25 mouse cellular contexts compared by ENCODE assay signal in genomic region chr11:101588868-101589267, GRCm38 (mm10). TPM values are rescaled to one million over a fixed set of nuclear protein-coding genes. Genes with fewer than 3 reads are reported as not detected.
DNase-seq lines count a peak whose midpoint lies in the region; ATAC-seq and TF ChIP-seq lines count a peak whose summit lies in the region.
"Had no signal": no experiment of that assay in that cellular context is flagged by ENCODE, and none has a peak within 500 bp of the region (broad histone marks: within the 10 kb centered on the region; RNA-seq: fewer than 3 reads in every experiment).

No protein-coding gene starts in this region.

- H3K36me3 ChIP-seq in kidney, embryonic 15.5 days = peaks cover 5% of the 10 kb centered on the region; the same call in 1 of the 2 replicates
- peaks cover 67% of the 10 kb centered on the region for H3K36me3 ChIP-seq in megakaryocyte, embryonic 14.5 days (replicated peaks; ENCODE audit: low read length)
- H3K36me3 ChIP-seq in intestine, postnatal 0 days (ENCODE audit: control insufficient read depth, insufficient read depth) = peaks cover 41% of the 10 kb centered on the region
- H3K36me3 ChIP-seq: embryonic facial prominence, embryonic 12.5 days; forebrain, embryonic 12.5 days; hindbrain, embryonic 15.5 days; midbrain, embryonic 15.5 days had no signal

- no peak overlapping the region for H3K4me3 ChIP-seq in kidney, embryonic 15.5 days (replicated peaks)
- peak overlapping the region; percentile 38 for H3K4me3 ChIP-seq in megakaryocyte, embryonic 14.5 days (replicated peaks)
- H3K4me3 ChIP-seq in intestine, postnatal 0 days (ENCODE audit: low read depth, low read length) = no peak overlapping the region
- H3K4me3 ChIP-seq: embryonic facial prominence, embryonic 12.5 days; forebrain, embryonic 12.5 days; hindbrain, embryonic 15.5 days; left cerebral cortex, adult 2 months; midbrain, embryonic 15.5 days; neural tube, embryonic 12.5 days had no signal

- no peaks in the 10 kb centered on the region for H3K4me1 ChIP-seq in kidney, embryonic 15.5 days
- peaks cover 19% of the 10 kb centered on the region for H3K4me1 ChIP-seq in megakaryocyte, embryonic 14.5 days
- H3K4me1 ChIP-seq in intestine, postnatal 0 days (replicated peaks; ENCODE audit: control insufficient read depth, insufficient read depth, low read length) = 0 out of 2 replicates have a peak, but pooled peaks cover 11% of the 10 kb centered on the region
- H3K4me1 ChIP-seq: embryonic facial prominence, embryonic 12.5 days; forebrain, embryonic 12.5 days; hindbrain, embryonic 15.5 days; midbrain, embryonic 15.5 days; neural tube, embryonic 12.5 days had no signal

- H3K27ac ChIP-seq in kidney, embryonic 15.5 days = no peak overlapping the region
- H3K27ac ChIP-seq in intestine, postnatal 0 days (ENCODE audit: low read depth, low read length) = 0 out of 2 replicates have a peak overlapping the region, but pooled peaks have one; percentile 78
- H3K27ac ChIP-seq: embryonic facial prominence, embryonic 12.5 days; forebrain, embryonic 12.5 days; hindbrain, embryonic 15.5 days; left cerebral cortex, adult 2 months; midbrain, embryonic 15.5 days; neural tube, embryonic 12.5 days had no signal

- no peak for ATAC-seq in kidney, embryonic 15.5 days (replicated peaks; ENCODE audit: low FRiP score)
- ATAC-seq in megakaryocyte, adult 5-6 weeks (ENCODE audit: poor library complexity, severe bottlenecking) = no peak
- no peak for ATAC-seq in intestine, postnatal 0 days
- ATAC-seq: midbrain, embryonic 15.5 days had no signal

- H3K9me3 ChIP-seq in kidney, embryonic 15.5 days (replicated peaks) = no peaks in the 10 kb centered on the region
- no peaks in the 10 kb centered on the region for H3K9me3 ChIP-seq in megakaryocyte, embryonic 14.5 days
- no peaks in the 10 kb centered on the region for H3K9me3 ChIP-seq in intestine, postnatal 0 days (ENCODE audit: control insufficient read depth)
- H3K9me3 ChIP-seq: embryonic facial prominence, embryonic 12.5 days; forebrain, embryonic 12.5 days; G1E; hindbrain, embryonic 15.5 days; midbrain, embryonic 15.5 days; neural tube, embryonic 12.5 days had no signal

- TF ChIP-seq CTCF in intestine, postnatal 0 days (IDR thresholded peaks at IDR 0.05; ENCODE audit: low read depth) = no peak

- no peak overlapping the region for H3K9ac ChIP-seq in kidney, embryonic 15.5 days
- H3K9ac ChIP-seq in intestine, postnatal 0 days (ENCODE audit: low read depth, low read length) = no peak overlapping the region
- H3K9ac ChIP-seq: embryonic facial prominence, embryonic 12.5 days; forebrain, embryonic 12.5 days; hindbrain, embryonic 15.5 days; lung, embryonic 14.5 days; midbrain, embryonic 15.5 days; neural tube, embryonic 12.5 days had no signal

- no peaks in the 10 kb centered on the region for H3K27me3 ChIP-seq in kidney, embryonic 15.5 days
- H3K27me3 ChIP-seq in megakaryocyte, embryonic 14.5 days (replicated peaks) = no peaks in the 10 kb centered on the region
- no peaks in the 10 kb centered on the region for H3K27me3 ChIP-seq in intestine, postnatal 0 days (replicated peaks; ENCODE audit: control insufficient read depth, insufficient read depth, low read length)
- H3K27me3 ChIP-seq: embryonic facial prominence, embryonic 12.5 days; forebrain, embryonic 12.5 days; hindbrain, embryonic 15.5 days; midbrain, embryonic 15.5 days; neural tube, embryonic 12.5 days had no signal

- 90% methylated on average over 7 of the region's 7 CpGs for WGBS in kidney, embryonic 15.5 days
- 89% methylated on average over 7 of the region's 7 CpGs for WGBS in intestine, postnatal 0 days

- DNase-seq in kidney, adult 18-20 months = peak; percentile 39
- no peak for DNase-seq in embryo, embryonic 10 days (ENCODE audit: low spot score)
- no peak for DNase-seq in adrenal gland, adult 2 months
- DNase-seq: adrenal gland, adult 8-10 months had no signal

- no peak overlapping the region for H3K4me2 ChIP-seq in kidney, embryonic 15.5 days
- no peak overlapping the region for H3K4me2 ChIP-seq in intestine, postnatal 0 days (replicated peaks; ENCODE audit: low read depth)
- H3K4me2 ChIP-seq: embryonic facial prominence, embryonic 12.5 days; forebrain, embryonic 12.5 days; hindbrain, embryonic 15.5 days; lung, embryonic 14.5 days; midbrain, embryonic 15.5 days; neural tube, embryonic 12.5 days had no signal

RNA-seq across cellular contexts. Expression of gene Tmem106a, which starts 6.8 kb away (rescaled TPM):
- polyA plus RNA-seq in kidney, embryonic 15.5 days (2015; fragmentation: Nextera tagmentation; extraction: Ambion mirVana) = 5.5 and 5.8 TPM in 2 replicates
- polyA plus RNA-seq in megakaryocyte, embryonic 14.5 days (2012; ENCODE audit: insufficient read depth, low replicate concordance) = 3.4 and 23.5 TPM in 2 replicates
- 35.3 and 35.7 TPM in 2 replicates for total RNA-seq in megakaryocyte, adult 5-6 weeks (2015)
- total RNA-seq in megakaryocyte, adult 5-6 weeks (2017) = 20.5 and 24.1 TPM in 2 replicates
- polyA plus RNA-seq in intestine, postnatal 0 days (2015; fragmentation: Nextera tagmentation; extraction: Ambion mirVana) = 122 and 130 TPM in 2 replicates
- total RNA-seq in adrenal gland, adult 2 months (2021) = 10 to 100 TPM; 14.4 to 17.0 TPM
- 25.1 and 28.6 TPM in 2 replicates for polyA plus RNA-seq in adrenal gland, adult 2 months (2012; rRNA removed)

RNA-seq across cellular contexts. Expression of gene Gm11634, which starts 10.2 kb away (rescaled TPM):
- polyA plus RNA-seq in kidney, embryonic 15.5 days (2015; fragmentation: Nextera tagmentation; extraction: Ambion mirVana) = not detected in 2 replicates
- not detected in 2 replicates for polyA plus RNA-seq in megakaryocyte, embryonic 14.5 days (2012; ENCODE audit: insufficient read depth, low replicate concordance)
- not detected in 2 replicates for total RNA-seq in megakaryocyte, adult 5-6 weeks (2015)
- not detected in 2 replicates for total RNA-seq in megakaryocyte, adult 5-6 weeks (2017)
- polyA plus RNA-seq in intestine, postnatal 0 days (2015; fragmentation: Nextera tagmentation; extraction: Ambion mirVana) = 0.27 and 0.37 TPM in 2 replicates
- not detected for total RNA-seq in adrenal gland, adult 2 months (2021)
- not detected in 2 replicates for polyA plus RNA-seq in adrenal gland, adult 2 months (2012; rRNA removed)
- total RNA-seq: adrenal gland, adult 8-10 months; G1E; gastrocnemius, postnatal 4 days; heart, postnatal 4 days; layer of hippocampus, postnatal 10 days; left cerebral cortex, adult 2 months; left cerebral cortex, postnatal 36 days had no signal
- polyA plus RNA-seq: CD4-positive, CD25-positive, alpha-beta regulatory T cell, adult 4 months; embryonic facial prominence, embryonic 12.5 days; forebrain, embryonic 12.5 days; G1E; heart, embryonic 16.5 days; hindbrain, embryonic 15.5 days; intestine, embryonic 14.5 days; limb, embryonic 14.5 days; lung, embryonic 14.5 days; midbrain, embryonic 15.5 days; neural tube, embryonic 12.5 days; stomach, embryonic 16.5 days had no signal

RNA-seq across cellular contexts. Expression of gene Nbr1, which starts 36.9 kb away (rescaled TPM):
- polyA plus RNA-seq in kidney, embryonic 15.5 days (2015; fragmentation: Nextera tagmentation; extraction: Ambion mirVana) = 74.8 and 76.4 TPM in 2 replicates
- 8.2 and 55.6 TPM in 2 replicates for polyA plus RNA-seq in megakaryocyte, embryonic 14.5 days (2012; ENCODE audit: insufficient read depth, low replicate concordance)
- 32.4 and 33.9 TPM in 2 replicates for total RNA-seq in megakaryocyte, adult 5-6 weeks (2015)
- total RNA-seq in megakaryocyte, adult 5-6 weeks (2017) = 53.6 and 60.7 TPM in 2 replicates
- 44.5 and 54.1 TPM in 2 replicates for polyA plus RNA-seq in intestine, postnatal 0 days (2015; fragmentation: Nextera tagmentation; extraction: Ambion mirVana)
- 100 to 1,000 TPM; 130 to 134 TPM for total RNA-seq in adrenal gland, adult 2 months (2021)
- polyA plus RNA-seq in adrenal gland, adult 2 months (2012; rRNA removed) = 121 and 141 TPM in 2 replicates

RNA-seq across cellular contexts. Expression of gene Brca1, which starts 37.1 kb away (rescaled TPM):
- 12.9 and 14.4 TPM in 2 replicates for polyA plus RNA-seq in kidney, embryonic 15.5 days (2015; fragmentation: Nextera tagmentation; extraction: Ambion mirVana)
- polyA plus RNA-seq in megakaryocyte, embryonic 14.5 days (2012; ENCODE audit: insufficient read depth, low replicate concordance) = 1.9 TPM in 1 of 2 replicates, not detected in the other
- total RNA-seq in megakaryocyte, adult 5-6 weeks (2015) = 15.3 and 15.9 TPM in 2 replicates
- total RNA-seq in megakaryocyte, adult 5-6 weeks (2017) = 26.8 and 34.8 TPM in 2 replicates
- polyA plus RNA-seq in intestine, postnatal 0 days (2015; fragmentation: Nextera tagmentation; extraction: Ambion mirVana) = 2.3 and 3.3 TPM in 2 replicates
- 1 to 10 TPM in 1 of 2 experiments, under 1 TPM in 1; 0.84 to 1.3 TPM for total RNA-seq in adrenal gland, adult 2 months (2021)
- polyA plus RNA-seq in adrenal gland, adult 2 months (2012; rRNA removed) = 0.11 and 0.20 TPM in 2 replicates

RNA-seq across cellular contexts. Expression of gene Rdm1, which starts 38.1 kb away (rescaled TPM):
- 35.5 and 41.1 TPM in 2 replicates for polyA plus RNA-seq in kidney, embryonic 15.5 days (2015; fragmentation: Nextera tagmentation; extraction: Ambion mirVana)
- polyA plus RNA-seq in megakaryocyte, embryonic 14.5 days (2012; ENCODE audit: insufficient read depth, low replicate concordance) = 3.8 TPM in 1 of 2 replicates, not detected in the other
- total RNA-seq in megakaryocyte, adult 5-6 weeks (2015) = 22.6 and 28.8 TPM in 2 replicates
- total RNA-seq in megakaryocyte, adult 5-6 weeks (2017) = 18.1 and 23.1 TPM in 2 replicates
- 13.3 and 15.3 TPM in 2 replicates for polyA plus RNA-seq in intestine, postnatal 0 days (2015; fragmentation: Nextera tagmentation; extraction: Ambion mirVana)
- 10 to 100 TPM; 28.7 to 29.8 TPM for total RNA-seq in adrenal gland, adult 2 months (2021)
- polyA plus RNA-seq in adrenal gland, adult 2 months (2012; rRNA removed) = 17.5 and 19.9 TPM in 2 replicates
